Mouse (Mus musculus) liver, embryonic 15.5 days (tissue): ENCODE measurements around the gene Gm21954. TPM values are rescaled to one million over a fixed set of nuclear protein-coding genes. Genes with fewer than 3 reads are reported as not detected.

Source experiments
- ATAC-seq: fragments of 200-750 bp; cut with Nextera tagmentation; 2 replicates; pipeline ENCODE4 v1.8.0; 2017; ENCODE audit warnings: moderate number of reproducible peaks, mild to moderate bottlenecking, moderate library complexity; ENCODE audit not compliant: insufficient read depth
- H3K27ac ChIP-seq: fragments of 300-500 bp; sonication (generic); replicated peaks from 2 replicates; pipeline ENCODE4 v1.5.1; 2015; ENCODE audit warnings: mild to moderate bottlenecking, inconsistent platforms
- H3K27me3 ChIP-seq: fragments of 300-500 bp; sonication (generic); 2 replicates; pipeline ENCODE4 v1.6.1; 2015; ENCODE audit warnings: mild to moderate bottlenecking, inconsistent platforms
- H3K36me3 ChIP-seq: fragments of 300-500 bp; sonication (generic); replicated peaks from 2 replicates; pipeline ENCODE4 v1.6.1; 2015; ENCODE audit warnings: moderate library complexity, mild to moderate bottlenecking, inconsistent platforms
- H3K4me1 ChIP-seq: fragments of 300-500 bp; sonication (generic); replicated peaks from 2 replicates; pipeline ENCODE4 v1.6.1; 2015; ENCODE audit warnings: inconsistent platforms
- H3K4me2 ChIP-seq: fragments of 300-500 bp; sonication (generic); 2 replicates; pipeline ENCODE4 v1.6.1; 2015; ENCODE audit warnings: moderate library complexity, mild to moderate bottlenecking, inconsistent platforms
- H3K4me3 ChIP-seq: fragments of 300-500 bp; sonication (generic); replicated peaks from 2 replicates; pipeline ENCODE4 v1.5.1; 2015; ENCODE audit warnings: mild to moderate bottlenecking, inconsistent platforms
- H3K9ac ChIP-seq: fragments of 300-500 bp; sonication (generic); 2 replicates; pipeline ENCODE4 v1.6.1; 2015; ENCODE audit warnings: moderate library complexity, mild to moderate bottlenecking, inconsistent platforms
- H3K9me3 ChIP-seq: fragments of 300-500 bp; sonication (generic); replicated peaks from 2 replicates; pipeline ENCODE4 v1.6.1; 2016; ENCODE audit warnings: inconsistent platforms
- WGBS: fragments of 180-500 bp; shearing (Covaris S2); methylation state at CpG from one replicate; pipeline ENCODE4 v1.1.7; 2015; ENCODE audit warnings: mixed read lengths; ENCODE audit not compliant: insufficient replicate concordance; 5-methylcytosine and 5-hydroxymethylcytosine counted together
- polyA plus RNA-seq: library from polyadenylated mRNA; unstranded; fragments of >200 nt; fragmentation: Nextera tagmentation; extraction: Ambion mirVana; gene quantifications from 2 replicates; pipeline ENCODE4 v1.2.1, GENCODE M21; 2015

The Gm21954 gene
- polyA plus RNA-seq, 1 experiment from 2014 or later = not detected

DNA sequence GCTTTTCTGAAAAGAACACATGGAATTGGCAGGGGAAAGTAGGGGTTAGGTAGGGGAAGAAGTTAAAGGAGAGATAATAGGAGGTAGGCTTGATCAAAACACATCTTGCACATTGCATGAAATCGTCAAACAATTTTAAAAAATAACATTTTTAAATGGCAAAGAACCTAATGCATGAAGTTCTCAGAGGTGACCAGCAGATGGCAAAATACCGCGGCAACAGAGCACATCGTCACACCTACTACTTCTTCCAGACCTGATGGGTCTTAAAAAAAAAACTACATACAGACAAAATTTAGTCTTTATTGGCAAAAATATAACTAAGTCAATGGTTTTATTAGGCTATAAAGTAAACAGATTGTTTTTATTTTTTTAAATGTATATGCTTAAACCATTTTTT, 22.3 kb upstream of the Gm21954 start:
- H3K27me3 ChIP-seq = no peaks in the 10 kb centered on the region
- no peaks in the 10 kb centered on the region for H3K36me3 ChIP-seq
- ATAC-seq = no peak
- no peak overlapping the region for H3K27ac ChIP-seq
- H3K9ac ChIP-seq = no peak overlapping the region
- 35% methylated on average over 4 of the region's 4 CpGs for WGBS
- H3K4me3 ChIP-seq = no peak overlapping the region
- no peaks in the 10 kb centered on the region for H3K9me3 ChIP-seq
- no peaks in the 10 kb centered on the region for H3K4me1 ChIP-seq
- no peak overlapping the region for H3K4me2 ChIP-seq

DNA sequence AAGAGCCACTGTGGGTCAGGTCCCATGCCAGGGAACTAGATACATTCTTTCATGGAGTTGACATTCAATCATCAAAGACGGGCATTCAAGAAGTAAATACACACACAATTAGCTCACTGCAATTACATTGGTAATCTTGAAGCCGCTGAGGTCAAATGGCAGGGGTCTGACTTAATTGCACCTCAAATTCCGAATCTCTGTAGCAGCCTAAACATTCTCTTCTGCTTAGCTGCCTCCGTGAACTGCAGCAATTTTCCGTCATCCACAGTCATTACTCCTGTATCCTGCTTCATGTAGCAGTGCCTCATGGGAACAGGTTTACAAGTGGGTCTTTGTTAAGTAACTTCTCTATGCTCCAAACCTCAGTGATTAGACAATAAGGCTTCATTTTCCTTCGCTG, 20.0 kb upstream of the Gm21954 start:
- Histone ChIP-seq H3K9ac (no peak overlapping the region), H3K27ac (no peak overlapping the region), H3K4me2 (no peak overlapping the region), H3K9me3 (no peaks in the 10 kb centered on the region), H3K27me3 (no peaks in the 10 kb centered on the region), H3K4me1 (no peaks in the 10 kb centered on the region), H3K36me3 (no peaks in the 10 kb centered on the region), H3K4me3 (no peak overlapping the region)
- no peak for ATAC-seq
- WGBS = 46% methylated on average over 6 of the region's 6 CpGs

DNA sequence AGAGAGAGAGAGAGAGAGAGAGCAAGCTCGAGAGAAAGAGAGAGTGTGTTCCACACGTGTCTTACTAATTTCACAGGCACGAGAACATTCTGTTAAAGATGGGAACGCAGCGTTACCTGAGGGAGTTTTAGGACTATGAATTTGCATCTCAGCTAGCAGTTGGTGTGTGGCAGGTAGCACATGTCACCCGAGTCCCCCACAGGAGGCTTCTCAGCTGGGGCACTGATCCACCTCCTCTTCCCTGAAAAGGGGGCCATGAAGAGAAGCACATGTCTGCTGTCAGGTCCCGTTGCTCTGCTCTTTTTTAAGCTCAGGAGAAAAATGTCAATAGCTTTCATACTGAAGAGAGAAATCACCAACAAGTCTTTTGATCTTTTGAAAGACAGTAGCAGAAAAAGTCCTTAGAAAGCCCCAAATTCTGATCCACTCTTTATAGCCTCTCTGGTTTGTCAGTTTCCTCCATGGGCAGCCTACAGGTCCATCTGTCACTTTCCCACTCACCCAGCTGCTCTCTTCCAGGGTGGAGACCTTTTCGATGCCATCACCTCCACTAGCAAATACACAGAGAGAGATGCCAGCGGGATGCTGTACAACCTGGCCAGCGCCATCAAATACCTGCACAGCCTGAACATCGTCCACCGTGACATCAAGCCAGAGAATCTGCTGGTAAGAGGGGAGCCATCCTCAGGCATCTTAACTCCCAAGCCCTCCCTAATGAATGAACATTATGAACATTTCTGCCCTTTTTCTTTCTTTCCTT, 17.4 kb upstream of the Gm21954 start:
- ATAC-seq = no peak
- H3K36me3 ChIP-seq = no peaks in the 10 kb centered on the region
- 52% methylated on average over 12 of the region's 12 CpGs for WGBS

DNA sequence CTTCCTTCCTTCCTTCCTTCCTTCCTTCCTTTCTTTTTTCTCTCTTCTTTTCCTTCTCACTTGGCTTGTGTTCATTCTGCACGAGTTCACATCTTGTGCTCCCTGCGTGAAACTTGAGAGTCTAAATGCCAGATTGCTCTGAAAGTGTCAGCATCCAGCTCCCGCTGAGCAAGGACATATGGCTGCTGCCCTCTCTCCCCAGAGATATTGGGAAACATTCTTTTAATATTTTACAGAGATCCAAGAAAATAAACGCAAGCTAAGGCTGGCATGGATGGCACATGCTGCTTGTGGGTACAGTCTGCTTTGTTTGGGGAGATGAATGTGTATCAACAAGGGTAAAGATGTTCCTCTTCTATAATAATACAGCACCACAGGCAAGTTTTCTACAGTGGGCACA, 11.3 kb upstream of the Gm21954 start:
- ATAC-seq = no peak
- 58% methylated on average over 4 of the region's 4 CpGs for WGBS
- H3K9ac ChIP-seq = no peak overlapping the region

More for the DNA sequence above, 17.4 kb upstream of the Gm21954 start:
- H3K27ac ChIP-seq = no peak overlapping the region
- no peak overlapping the region for H3K9ac ChIP-seq
- no peak overlapping the region for H3K4me2 ChIP-seq
- no peaks in the 10 kb centered on the region for H3K27me3 ChIP-seq
- no peaks in the 10 kb centered on the region for H3K4me1 ChIP-seq
- no peaks in the 10 kb centered on the region for H3K9me3 ChIP-seq
- H3K4me3 ChIP-seq = no peak overlapping the region

DNA sequence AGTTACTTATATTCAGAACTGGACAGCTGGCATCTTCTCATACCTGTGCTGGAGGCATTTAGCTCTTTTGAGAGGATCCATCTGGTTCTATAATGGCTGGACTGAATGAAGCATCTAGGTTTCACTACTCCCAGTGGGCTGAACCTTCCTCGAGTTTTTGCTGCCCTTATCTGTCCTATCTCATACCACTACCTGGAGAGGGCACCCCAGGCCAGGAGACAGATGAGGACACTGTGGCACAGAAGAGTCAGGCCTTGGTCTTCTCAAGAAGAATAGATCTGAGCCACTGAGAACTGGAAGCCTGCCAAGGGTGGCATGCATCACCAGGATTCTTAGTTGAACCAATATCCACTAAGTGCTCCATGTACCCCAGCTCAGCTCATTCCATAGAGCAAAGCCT, 9.1 kb upstream of the Gm21954 start:
- Histone ChIP-seq H3K9me3 (no peaks in the 10 kb centered on the region), H3K4me2 (no peak overlapping the region), H3K27ac (no peak overlapping the region), H3K9ac (no peak overlapping the region), H3K36me3 (no peaks in the 10 kb centered on the region), H3K4me1 (no peaks in the 10 kb centered on the region), H3K4me3 (no peak overlapping the region), H3K27me3 (no peaks in the 10 kb centered on the region)
- WGBS = 23% methylated on average over 1 of the region's 1 CpGs
- no peak for ATAC-seq

More for the DNA sequence above, 11.3 kb upstream of the Gm21954 start:
- H3K9me3 ChIP-seq = no peaks in the 10 kb centered on the region
- H3K36me3 ChIP-seq = no peaks in the 10 kb centered on the region
- H3K4me3 ChIP-seq = no peak overlapping the region
- no peaks in the 10 kb centered on the region for H3K27me3 ChIP-seq
- no peak overlapping the region for H3K27ac ChIP-seq
- H3K4me1 ChIP-seq = no peaks in the 10 kb centered on the region
- no peak overlapping the region for H3K4me2 ChIP-seq

DNA sequence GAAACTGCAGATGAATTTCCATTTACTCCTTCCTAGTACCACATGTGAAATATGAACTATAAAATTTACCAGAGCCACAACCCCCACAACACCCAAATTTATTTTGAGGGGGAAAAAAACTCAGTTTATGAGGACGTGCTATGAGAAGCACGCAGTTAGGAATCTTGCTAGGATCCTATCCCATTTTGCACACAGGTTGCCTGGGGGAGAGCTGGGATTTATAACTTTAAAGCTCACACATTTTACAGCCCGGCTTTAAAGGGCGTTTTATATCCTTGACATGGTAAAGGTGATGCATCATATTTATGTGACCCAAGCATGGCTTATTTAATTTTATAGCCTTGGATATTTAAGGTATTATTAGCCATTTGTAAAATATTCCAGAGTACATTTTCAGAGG, 7.3 kb upstream of the Gm21954 start:
- no peak for ATAC-seq
- no peak overlapping the region for H3K4me3 ChIP-seq
- no peak overlapping the region for H3K9ac ChIP-seq
- no peaks in the 10 kb centered on the region for H3K4me1 ChIP-seq
- WGBS = 79% methylated on average over 4 of the region's 4 CpGs
- no peaks in the 10 kb centered on the region for H3K27me3 ChIP-seq
- H3K9me3 ChIP-seq = no peaks in the 10 kb centered on the region
- no peaks in the 10 kb centered on the region for H3K36me3 ChIP-seq
- H3K27ac ChIP-seq = no peak overlapping the region
- H3K4me2 ChIP-seq = no peak overlapping the region

DNA sequence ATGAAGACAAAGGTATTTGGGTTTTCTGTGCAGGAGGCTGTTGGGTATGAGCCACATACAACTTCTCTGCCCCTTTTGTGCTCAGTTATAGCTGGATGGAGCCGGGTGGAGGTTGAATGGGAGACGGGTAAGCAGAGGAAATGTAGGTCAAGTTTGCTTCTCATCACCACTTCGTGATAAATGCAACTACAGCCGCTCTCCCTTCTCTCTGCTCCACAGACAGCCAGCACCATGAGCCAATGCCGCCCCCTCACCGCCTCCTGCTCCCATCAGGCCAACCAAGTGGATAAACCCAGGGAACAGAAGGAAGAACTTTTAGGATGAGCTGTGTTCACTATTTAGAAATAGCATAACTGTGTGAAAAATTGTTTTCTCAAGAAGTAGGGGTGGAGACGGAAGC, 4.7 kb upstream of the Gm21954 start:
- Histone ChIP-seq H3K9ac (no peak overlapping the region), H3K4me2 (no peak overlapping the region), H3K4me1 (no peaks in the 10 kb centered on the region), H3K27me3 (no peaks in the 10 kb centered on the region), H3K9me3 (no peaks in the 10 kb centered on the region), H3K27ac (no peak overlapping the region), H3K4me3 (no peak overlapping the region), H3K36me3 (no peaks in the 10 kb centered on the region)
- ATAC-seq = no peak
- WGBS = 69% methylated on average over 7 of the region's 7 CpGs

DNA sequence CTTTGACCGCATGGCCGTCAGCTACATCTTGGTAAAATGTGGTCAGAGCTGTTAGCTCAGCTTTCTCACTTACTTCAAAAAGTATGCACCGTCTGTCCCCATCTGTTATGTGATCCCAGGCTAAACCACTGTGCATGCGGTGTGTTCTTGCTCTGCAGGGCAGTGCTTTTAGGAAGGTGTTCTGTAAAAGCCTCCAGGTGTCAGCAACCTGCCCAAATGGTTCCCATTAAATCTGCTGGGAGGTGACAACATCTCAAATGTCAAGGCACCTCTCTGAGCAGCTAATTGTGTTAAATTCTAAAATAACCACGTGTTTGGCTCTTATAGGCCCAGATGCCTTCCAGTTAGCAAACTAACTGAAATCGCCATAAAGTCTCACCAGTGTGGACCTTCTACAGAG, 1.1 kb upstream of the Gm21954 start:
- no peak overlapping the region for H3K4me2 ChIP-seq
- H3K4me1 ChIP-seq = no peaks in the 10 kb centered on the region
- H3K4me3 ChIP-seq = no peak overlapping the region
- WGBS = 64% methylated on average over 6 of the region's 6 CpGs
- no peaks in the 10 kb centered on the region for H3K27me3 ChIP-seq
- no peaks in the 10 kb centered on the region for H3K9me3 ChIP-seq
- no peak overlapping the region for H3K9ac ChIP-seq
- H3K27ac ChIP-seq = no peak overlapping the region
- H3K36me3 ChIP-seq = no peaks in the 10 kb centered on the region
- ATAC-seq = no peak

DNA sequence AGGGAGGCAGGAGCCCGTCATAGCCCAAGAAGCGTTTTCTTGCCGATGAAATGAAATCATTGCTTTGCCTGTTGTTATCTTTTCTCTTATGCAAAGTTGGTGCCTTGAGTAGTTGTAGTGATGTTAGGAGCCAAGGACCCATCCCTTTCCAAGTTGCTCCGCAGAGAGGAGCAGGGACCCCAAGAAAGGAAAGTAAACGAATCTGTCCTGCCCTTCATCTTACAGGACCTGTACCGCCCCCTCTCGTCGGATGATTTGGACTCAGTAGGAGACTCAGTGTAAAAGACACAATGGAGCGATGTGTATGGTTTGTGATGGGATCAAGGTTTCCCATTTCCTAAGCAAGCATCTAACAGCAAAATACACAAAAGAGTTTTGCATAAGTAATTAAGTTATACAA, 5.7 kb downstream of the Gm21954 start:
- Histone ChIP-seq H3K4me2 (no peak overlapping the region), H3K4me3 (no peak overlapping the region), H3K9me3 (no peaks in the 10 kb centered on the region), H3K27ac (no peak overlapping the region), H3K36me3 (no peaks in the 10 kb centered on the region), H3K9ac (no peak overlapping the region), H3K4me1 (no peaks in the 10 kb centered on the region), H3K27me3 (no peaks in the 10 kb centered on the region)
- 67% methylated on average over 9 of the region's 9 CpGs for WGBS
- ATAC-seq = no peak

DNA sequence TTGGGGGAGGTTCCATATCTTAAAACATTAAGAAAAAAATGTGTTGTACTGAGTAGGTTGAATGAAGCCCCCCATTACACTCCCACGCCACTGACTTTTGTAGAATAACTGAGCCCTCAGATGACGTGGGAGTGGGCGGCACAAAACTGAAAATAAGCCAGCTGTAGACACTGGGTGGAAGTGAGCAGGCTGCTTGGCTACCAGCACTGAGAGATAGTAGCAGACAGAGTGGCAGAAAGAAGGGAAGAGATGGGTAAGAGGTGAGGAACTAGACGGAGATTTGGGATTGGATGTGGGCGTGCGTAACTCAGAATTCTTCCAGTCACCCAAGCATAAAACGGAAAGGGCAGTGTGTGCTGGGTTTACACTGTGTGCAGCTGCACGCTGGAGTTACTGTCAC, 6.2 kb downstream of the Gm21954 start:
- no peaks in the 10 kb centered on the region for H3K36me3 ChIP-seq
- H3K27ac ChIP-seq = no peak overlapping the region
- H3K9me3 ChIP-seq = no peaks in the 10 kb centered on the region
- no peaks in the 10 kb centered on the region for H3K4me1 ChIP-seq
- WGBS = 68% methylated on average over 8 of the region's 8 CpGs
- H3K4me2 ChIP-seq = no peak overlapping the region
- no peak overlapping the region for H3K9ac ChIP-seq
- no peak for ATAC-seq
- H3K4me3 ChIP-seq = no peak overlapping the region
- H3K27me3 ChIP-seq = no peaks in the 10 kb centered on the region

DNA sequence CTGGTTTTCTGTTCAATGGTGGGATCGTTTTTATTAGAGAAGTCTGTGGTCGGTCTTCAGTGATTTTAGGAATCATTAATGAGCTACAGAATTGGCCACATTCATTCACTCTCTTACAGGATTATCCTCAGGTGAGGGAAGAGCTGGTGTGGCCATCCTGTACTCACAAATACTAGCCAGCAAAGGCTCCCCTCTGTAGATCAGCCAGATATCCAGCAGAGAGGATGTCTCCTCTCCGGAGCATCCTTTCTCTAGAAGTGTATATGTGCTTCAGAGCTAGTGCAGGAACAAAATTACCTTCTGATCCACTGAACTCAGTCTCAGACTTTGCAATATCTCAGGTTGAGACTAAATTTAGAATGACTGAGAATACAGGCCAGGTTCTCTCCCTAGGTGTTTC, 7.8 kb downstream of the Gm21954 start:
- no peaks in the 10 kb centered on the region for H3K9me3 ChIP-seq
- H3K27ac ChIP-seq = no peak overlapping the region
- H3K4me2 ChIP-seq = no peak overlapping the region
- H3K4me3 ChIP-seq = no peak overlapping the region
- no peaks in the 10 kb centered on the region for H3K36me3 ChIP-seq
- H3K9ac ChIP-seq = no peak overlapping the region
- ATAC-seq = no peak
- 58% methylated on average over 3 of the region's 3 CpGs for WGBS
- H3K27me3 ChIP-seq = no peaks in the 10 kb centered on the region
- H3K4me1 ChIP-seq = no peaks in the 10 kb centered on the region
